Mouse (Mus musculus) bone marrow, adult 2 months (tissue): Measurements from ENCODE around the gene Hacd1.
"Not testable (repeated sequence)": the region's sequence is repeated elsewhere in the genome, so short reads cannot be mapped to it uniquely, and the experiment has no call there.

Source experiments
- CTCF ChIP-seq: fragments of 200-500 bp; IDR thresholded peaks from 2 replicates; pipeline ENCODE4 v1.5.1; 2011; ENCODE audit warnings: low read length, control low read depth; ENCODE audit not compliant: control insufficient read depth, insufficient read depth
- POLR2A ChIP-seq: fragments of 200-500 bp; IDR thresholded peaks from 2 replicates; pipeline ENCODE4 v1.6.1; 2011; ENCODE audit warnings: low read depth, mild to moderate bottlenecking, control low read depth, low read length, borderline replicate concordance; ENCODE audit not compliant: control insufficient read depth

- not testable (repeated sequence) for TF ChIP-seq CTCF, POLR2A
Observed at GRCm38 (mm10) chr2:14078527-14078926, 22.6 kb upstream of the Hacd1 start.
